Comparison of ENCODE assay signal across 9 mouse cellular contexts in the genomic region with DNA sequence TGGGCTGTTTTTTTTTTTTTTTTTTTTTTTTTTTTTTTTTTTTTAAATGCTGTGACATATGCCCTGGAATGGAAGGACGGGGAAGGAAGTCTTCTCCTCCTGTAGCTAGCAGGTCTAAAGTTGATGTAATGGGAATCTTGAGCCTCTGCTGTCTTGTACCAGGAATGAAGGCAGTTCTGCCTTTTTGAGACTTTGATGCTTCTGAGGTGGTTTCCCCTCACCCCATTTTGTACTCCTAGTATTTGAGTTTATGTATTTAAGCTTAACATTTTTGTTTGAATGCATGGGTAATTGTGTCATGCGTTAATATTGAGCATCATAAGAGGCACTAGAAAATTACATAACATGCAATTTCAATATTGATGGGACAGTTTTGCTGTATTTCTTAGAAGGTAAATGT. TPM values are rescaled to one million over a fixed set of nuclear protein-coding genes. Genes with fewer than 3 reads are reported as not detected.
DNase-seq lines count a peak whose midpoint lies in the region; ATAC-seq lines count a peak whose summit lies in the region.
"Had no signal": no experiment of that assay in that cellular context is flagged by ENCODE, and none has a peak within 500 bp of the region (broad histone marks: within the 10 kb centered on the region; RNA-seq: fewer than 3 reads in every experiment).

No protein-coding gene starts in this region.

- H3K4me3 ChIP-seq in kidney, embryonic 15.5 days (replicated peaks) = peak overlapping the region; percentile 24
- peak overlapping the region; percentile 19; the same call in 1 of the 2 replicates for H3K4me3 ChIP-seq in embryonic facial prominence, embryonic 13.5 days
- H3K4me3 ChIP-seq in hindbrain, embryonic 12.5 days = no peak overlapping the region
- H3K4me3 ChIP-seq in midbrain, embryonic 14.5 days (replicated peaks; ENCODE audit: low read depth, low read length) = no peak overlapping the region; the same call in 1 of the 2 replicates

- no peak overlapping the region for H3K27ac ChIP-seq in kidney, embryonic 15.5 days
- no peak overlapping the region for H3K27ac ChIP-seq in embryonic facial prominence, embryonic 13.5 days
- no peak overlapping the region for H3K27ac ChIP-seq in hindbrain, embryonic 12.5 days
- no peak overlapping the region for H3K27ac ChIP-seq in midbrain, embryonic 14.5 days (replicated peaks; ENCODE audit: low read depth, low read length)

- 68% methylated on average over 2 of the region's 2 CpGs for WGBS in kidney, embryonic 15.5 days
- WGBS in embryonic facial prominence, embryonic 13.5 days = 72% methylated on average over 2 of the region's 2 CpGs
- WGBS in hindbrain, embryonic 12.5 days = 70% methylated on average over 2 of the region's 2 CpGs
- WGBS in midbrain, embryonic 14.5 days = 69% methylated on average over 2 of the region's 2 CpGs

- H3K4me1 ChIP-seq in kidney, embryonic 15.5 days = no peaks in the 10 kb centered on the region
- peaks cover 3% of the 10 kb centered on the region for H3K4me1 ChIP-seq in embryonic facial prominence, embryonic 13.5 days
- 0 out of 2 replicates have a peak, but pooled peaks cover 5% of the 10 kb centered on the region for H3K4me1 ChIP-seq in hindbrain, embryonic 12.5 days
- peaks cover 3% of the 10 kb centered on the region; the same call in 1 of the 2 replicates for H3K4me1 ChIP-seq in midbrain, embryonic 14.5 days (ENCODE audit: control insufficient read depth, insufficient read depth, low read length)

- no peaks in the 10 kb centered on the region for H3K27me3 ChIP-seq in kidney, embryonic 15.5 days
- no peaks in the 10 kb centered on the region for H3K27me3 ChIP-seq in embryonic facial prominence, embryonic 13.5 days
- no peaks in the 10 kb centered on the region for H3K27me3 ChIP-seq in hindbrain, embryonic 12.5 days
- no peaks in the 10 kb centered on the region for H3K27me3 ChIP-seq in midbrain, embryonic 14.5 days (ENCODE audit: control insufficient read depth, insufficient read depth, low read length)
- H3K27me3 ChIP-seq: Patski had no signal

- no peaks in the 10 kb centered on the region for H3K9me3 ChIP-seq in kidney, embryonic 15.5 days (replicated peaks)
- peaks cover 8% of the 10 kb centered on the region; the same call in 1 of the 2 replicates for H3K9me3 ChIP-seq in embryonic facial prominence, embryonic 13.5 days
- H3K9me3 ChIP-seq in hindbrain, embryonic 12.5 days (replicated peaks) = peaks cover 6% of the 10 kb centered on the region; the same call in 1 of the 2 replicates
- H3K9me3 ChIP-seq in midbrain, embryonic 14.5 days (ENCODE audit: control insufficient read depth, low read length) = peaks cover 11% of the 10 kb centered on the region; the same call in 1 of the 2 replicates

- peaks cover 30% of the 10 kb centered on the region for H3K36me3 ChIP-seq in kidney, embryonic 15.5 days
- peaks cover 29% of the 10 kb centered on the region for H3K36me3 ChIP-seq in embryonic facial prominence, embryonic 13.5 days
- H3K36me3 ChIP-seq in hindbrain, embryonic 12.5 days = peaks cover 23% of the 10 kb centered on the region
- 0 out of 2 replicates have a peak, but pooled peaks cover 4% of the 10 kb centered on the region for H3K36me3 ChIP-seq in midbrain, embryonic 14.5 days (ENCODE audit: control insufficient read depth, insufficient read depth, low read length)

- peak overlapping the region; percentile 43 for H3K4me2 ChIP-seq in kidney, embryonic 15.5 days
- H3K4me2 ChIP-seq in embryonic facial prominence, embryonic 13.5 days = peak overlapping the region; percentile 38
- peak overlapping the region; percentile 33 for H3K4me2 ChIP-seq in hindbrain, embryonic 12.5 days (replicated peaks)
- peak overlapping the region; percentile 43 for H3K4me2 ChIP-seq in midbrain, embryonic 14.5 days (ENCODE audit: low read length)

- DNase-seq in kidney, postnatal 25 days = no peak
- DNase-seq in midbrain, embryonic 14.5 days = no peak
- no peak for DNase-seq in right cerebral cortex, adult 2 months (ENCODE audit: low spot score in 2 of 2)
- DNase-seq in layer of hippocampus, postnatal 36 days = no peak
- no peak for DNase-seq in gastrocnemius, postnatal 25 days

- ATAC-seq in kidney, embryonic 15.5 days (replicated peaks; ENCODE audit: low FRiP score) = no peak
- no peak for ATAC-seq in embryonic facial prominence, embryonic 13.5 days (ENCODE audit: insufficient number of reproducible peaks, insufficient read depth, low FRiP score, low TSS enrichment, low read depth)
- no peak for ATAC-seq in hindbrain, embryonic 12.5 days (ENCODE audit: low FRiP score)
- ATAC-seq in midbrain, embryonic 14.5 days (ENCODE audit: low FRiP score, low TSS enrichment) = no peak
- ATAC-seq: Patski had no signal

- H3K9ac ChIP-seq in kidney, embryonic 15.5 days = no peak overlapping the region
- no peak overlapping the region for H3K9ac ChIP-seq in embryonic facial prominence, embryonic 13.5 days
- no peak overlapping the region for H3K9ac ChIP-seq in hindbrain, embryonic 12.5 days
- no peak overlapping the region for H3K9ac ChIP-seq in midbrain, embryonic 14.5 days (replicated peaks; ENCODE audit: low read length)

RNA-seq across cellular contexts. Expression of a gene that starts 14.4 kb away (rescaled TPM):
- polyA plus RNA-seq in kidney, embryonic 15.5 days (2015; fragmentation: Nextera tagmentation; extraction: Ambion mirVana) = 43.1 and 44.2 TPM in 2 replicates
- 39.0 and 56.3 TPM in 2 replicates for polyA plus RNA-seq in embryonic facial prominence, embryonic 13.5 days (2015; fragmentation: Nextera tagmentation; extraction: Ambion mirVana)
- 63.8 and 77.2 TPM in 2 replicates for polyA plus RNA-seq in hindbrain, embryonic 12.5 days (2016; fragmentation: Nextera tagmentation; extraction: Ambion mirVana)
- 49.8 and 57.9 TPM in 2 replicates for polyA plus RNA-seq in midbrain, embryonic 14.5 days (2014; fragmentation: Nextera tagmentation; extraction: Ambion mirVana)
- total RNA-seq in layer of hippocampus, postnatal 36 days (2021) = 100 to 1,000 TPM; 101 to 109 TPM
- 10 to 100 TPM; 38.2 to 43.5 TPM for total RNA-seq in gastrocnemius, postnatal 25 days (2021)

Comparison
In these comparisons a context has a peak if more than half of its experiments do, and no peak if none do; other contexts are left out.
1. H3K4me3 ChIP-seq: peak in kidney, embryonic 15.5 days (single experiment) and embryonic facial prominence, embryonic 13.5 days (single experiment); none in hindbrain, embryonic 12.5 days (single experiment) and midbrain, embryonic 14.5 days (single experiment).
2. Peak in every context shown above with its lines, with median percentiles within 50 percentile points of each other: H3K4me2 ChIP-seq.